Mouse (Mus musculus): ENCODE data around the gene Krtap13-1. TPM values are rescaled to one million over a fixed set of nuclear protein-coding genes. Genes with fewer than 3 reads are reported as not detected.

Krtap13-1 gene
- polyA plus RNA-seq (2014; fragmentation: Nextera tagmentation; extraction: Ambion mirVana) = not detected in 2 replicates

- 79% methylated on average over 4 of the region's 4 CpGs for WGBS
- Histone ChIP-seq H3K4me3 (replicated peaks; ENCODE audit: low read length) (no peak within 1 kb of the TSS), H3K9me3 (ENCODE audit: control insufficient read depth, low read length) (no peaks in the 10 kb centered on the region), H3K4me1 (replicated peaks; ENCODE audit: control insufficient read depth, insufficient read depth, low read length) (no peaks in the 10 kb centered on the region), H3K4me2 (replicated peaks) (no peak within 1 kb of the TSS), H3K27ac (no peak within 1 kb of the TSS), H3K27me3 (ENCODE audit: control insufficient read depth, insufficient read depth, low read length) (no peaks in the 10 kb centered on the region), H3K36me3 (replicated peaks; ENCODE audit: control insufficient read depth, insufficient read depth) (no peaks in the 10 kb centered on the region), H3K9ac (no peak within 1 kb of the TSS)
- DNase-seq (ENCODE audit: low spot score) = no peak
- peak; percentile 31; the same call in 1 of the 2 replicates for ATAC-seq (ENCODE audit: low FRiP score)
Observed at GRCm38 (mm10) chr16:88728812-88729275, at the start of gene Krtap13-1. TSS of gene Krtap13-1 (plus strand) at chr16:88728862.

GRCm38 (mm10) chr16:88679099-88679498, 49.6 kb upstream of the Krtap13-1 start:
- H3K36me3 ChIP-seq (replicated peaks; ENCODE audit: control insufficient read depth, insufficient read depth) = no peaks in the 10 kb centered on the region
- 89% methylated on average over 6 of the region's 6 CpGs for WGBS
- DNase-seq (ENCODE audit: low spot score) = no peak

GRCm38 (mm10) chr16:88681282-88681681, 47.4 kb upstream of the Krtap13-1 start:
- Histone ChIP-seq H3K27me3 (ENCODE audit: control insufficient read depth, insufficient read depth, low read length) (no peaks in the 10 kb centered on the region), H3K4me3 (replicated peaks; ENCODE audit: low read length) (no peak overlapping the region), H3K9ac (no peak overlapping the region), H3K4me1 (replicated peaks; ENCODE audit: control insufficient read depth, insufficient read depth, low read length) (no peaks in the 10 kb centered on the region), H3K27ac (no peak overlapping the region), H3K9me3 (ENCODE audit: control insufficient read depth, low read length) (no peaks in the 10 kb centered on the region), H3K36me3 (replicated peaks; ENCODE audit: control insufficient read depth, insufficient read depth) (no peaks in the 10 kb centered on the region), H3K4me2 (replicated peaks) (no peak overlapping the region)
- ATAC-seq (ENCODE audit: low FRiP score) (peak; percentile 8; the same call in 1 of the 2 replicates), DNase-seq (ENCODE audit: low spot score) (no peak)
- 36% methylated on average over 2 of the region's 2 CpGs for WGBS

More at GRCm38 (mm10) chr16:88679099-88679498, 49.6 kb upstream of the Krtap13-1 start:
- H3K27me3 ChIP-seq (ENCODE audit: control insufficient read depth, insufficient read depth, low read length) = no peaks in the 10 kb centered on the region
- H3K4me1 ChIP-seq (replicated peaks; ENCODE audit: control insufficient read depth, insufficient read depth, low read length) = no peaks in the 10 kb centered on the region
- H3K9ac ChIP-seq = no peak overlapping the region
- H3K9me3 ChIP-seq (ENCODE audit: control insufficient read depth, low read length) = no peaks in the 10 kb centered on the region
- no peak for ATAC-seq (ENCODE audit: low FRiP score)
- H3K4me3 ChIP-seq (replicated peaks; ENCODE audit: low read length) = no peak overlapping the region
- H3K27ac ChIP-seq = no peak overlapping the region
- no peak overlapping the region for H3K4me2 ChIP-seq (replicated peaks)

- 80% methylated on average over 4 of the region's 4 CpGs for WGBS
- Histone ChIP-seq H3K9ac (no peak overlapping the region), H3K4me2 (replicated peaks) (no peak overlapping the region), H3K36me3 (replicated peaks; ENCODE audit: control insufficient read depth, insufficient read depth) (no peaks in the 10 kb centered on the region), H3K27me3 (ENCODE audit: control insufficient read depth, insufficient read depth, low read length) (no peaks in the 10 kb centered on the region), H3K27ac (no peak overlapping the region), H3K4me1 (replicated peaks; ENCODE audit: control insufficient read depth, insufficient read depth, low read length) (no peaks in the 10 kb centered on the region), H3K4me3 (replicated peaks; ENCODE audit: low read length) (no peak overlapping the region), H3K9me3 (ENCODE audit: control insufficient read depth, low read length) (no peaks in the 10 kb centered on the region)
- DNase-seq (ENCODE audit: low spot score) (no peak), ATAC-seq (ENCODE audit: low FRiP score) (no peak)
Observed at GRCm38 (mm10) chr16:88696256-88696655, 32.4 kb upstream of the Krtap13-1 start.

GRCm38 (mm10) chr16:88701072-88701864, 27.4 kb upstream of the Krtap13-1 start:
- no peak overlapping the region for H3K4me2 ChIP-seq (replicated peaks)
- H3K4me1 ChIP-seq (replicated peaks; ENCODE audit: control insufficient read depth, insufficient read depth, low read length) = no peaks in the 10 kb centered on the region
- H3K9ac ChIP-seq = no peak overlapping the region
- no peaks in the 10 kb centered on the region for H3K27me3 ChIP-seq (ENCODE audit: control insufficient read depth, insufficient read depth, low read length)
- no peak overlapping the region for H3K4me3 ChIP-seq (replicated peaks; ENCODE audit: low read length)
- H3K27ac ChIP-seq = no peak overlapping the region
- ATAC-seq (ENCODE audit: low FRiP score) (no peak), DNase-seq (ENCODE audit: low spot score) (no peak)
- WGBS = 59% methylated on average over 4 of the region's 4 CpGs
- no peaks in the 10 kb centered on the region for H3K9me3 ChIP-seq (ENCODE audit: control insufficient read depth, low read length)
- no peaks in the 10 kb centered on the region for H3K36me3 ChIP-seq (replicated peaks; ENCODE audit: control insufficient read depth, insufficient read depth)

- Histone ChIP-seq H3K27me3 (ENCODE audit: control insufficient read depth, insufficient read depth, low read length) (no peaks in the 10 kb centered on the region), H3K36me3 (replicated peaks; ENCODE audit: control insufficient read depth, insufficient read depth) (no peaks in the 10 kb centered on the region), H3K9ac (no peak within 1 kb of the TSS), H3K9me3 (ENCODE audit: control insufficient read depth, low read length) (no peaks in the 10 kb centered on the region), H3K27ac (no peak within 1 kb of the TSS), H3K4me3 (replicated peaks; ENCODE audit: low read length) (no peak within 1 kb of the TSS), H3K4me1 (replicated peaks; ENCODE audit: control insufficient read depth, insufficient read depth, low read length) (no peaks in the 10 kb centered on the region), H3K4me2 (replicated peaks) (no peak within 1 kb of the TSS)
- no peak for DNase-seq (ENCODE audit: low spot score)
- WGBS = 88% methylated on average over 10 of the region's 10 CpGs
- no peak for ATAC-seq (ENCODE audit: low FRiP score)
Observed at GRCm38 (mm10) chr16:88707496-88708012, 21.1 kb upstream of the Krtap13-1 start, which contains the start of gene 2310061N02Rik. TSS of gene 2310061N02Rik (minus strand) at chr16:88707962.

GRCm38 (mm10) chr16:88710757-88711156, 17.9 kb upstream of the Krtap13-1 start:
- H3K36me3 ChIP-seq (replicated peaks; ENCODE audit: control insufficient read depth, insufficient read depth) = no peaks in the 10 kb centered on the region
- DNase-seq (ENCODE audit: low spot score) (no peak), ATAC-seq (ENCODE audit: low FRiP score) (no peak)
- H3K4me3 ChIP-seq (replicated peaks; ENCODE audit: low read length) = no peak overlapping the region
- no peak overlapping the region for H3K4me2 ChIP-seq (replicated peaks)
- whole genome bisulfite sequencing = 79% methylated on average over 4 of the region's 4 CpGs
- H3K9ac ChIP-seq = no peak overlapping the region
- no peaks in the 10 kb centered on the region for H3K4me1 ChIP-seq (replicated peaks; ENCODE audit: control insufficient read depth, insufficient read depth, low read length)
- no peak overlapping the region for H3K27ac ChIP-seq
- no peaks in the 10 kb centered on the region for H3K27me3 ChIP-seq (ENCODE audit: control insufficient read depth, insufficient read depth, low read length)
- H3K9me3 ChIP-seq (ENCODE audit: control insufficient read depth, low read length) = no peaks in the 10 kb centered on the region

GRCm38 (mm10) chr16:88711245-88711644, 17.4 kb upstream of the Krtap13-1 start:
- WGBS = 79% methylated on average over 6 of the region's 6 CpGs
- no peak for ATAC-seq (ENCODE audit: low FRiP score)
- no peaks in the 10 kb centered on the region for H3K27me3 ChIP-seq (ENCODE audit: control insufficient read depth, insufficient read depth, low read length)

GRCm38 (mm10) chr16:88716549-88716948, 12.1 kb upstream of the Krtap13-1 start:
- no peak overlapping the region for H3K9ac ChIP-seq
- ATAC-seq (ENCODE audit: low FRiP score) = no peak

More at GRCm38 (mm10) chr16:88711245-88711644, 17.4 kb upstream of the Krtap13-1 start:
- Histone ChIP-seq H3K27ac (no peak overlapping the region), H3K9me3 (ENCODE audit: control insufficient read depth, low read length) (no peaks in the 10 kb centered on the region), H3K4me2 (replicated peaks) (no peak overlapping the region), H3K36me3 (replicated peaks; ENCODE audit: control insufficient read depth, insufficient read depth) (no peaks in the 10 kb centered on the region), H3K4me1 (replicated peaks; ENCODE audit: control insufficient read depth, insufficient read depth, low read length) (no peaks in the 10 kb centered on the region), H3K9ac (no peak overlapping the region), H3K4me3 (replicated peaks; ENCODE audit: low read length) (no peak overlapping the region)
- no peak for DNase-seq (ENCODE audit: low spot score)

More at GRCm38 (mm10) chr16:88716549-88716948, 12.1 kb upstream of the Krtap13-1 start:
- H3K9me3 ChIP-seq (ENCODE audit: control insufficient read depth, low read length) = no peaks in the 10 kb centered on the region
- no peak overlapping the region for H3K27ac ChIP-seq
- no peak overlapping the region for H3K4me2 ChIP-seq (replicated peaks)
- H3K36me3 ChIP-seq (replicated peaks; ENCODE audit: control insufficient read depth, insufficient read depth) = no peaks in the 10 kb centered on the region
- no peak overlapping the region for H3K4me3 ChIP-seq (replicated peaks; ENCODE audit: low read length)
- DNase-seq (ENCODE audit: low spot score) = no peak
- no peaks in the 10 kb centered on the region for H3K4me1 ChIP-seq (replicated peaks; ENCODE audit: control insufficient read depth, insufficient read depth, low read length)
- H3K27me3 ChIP-seq (ENCODE audit: control insufficient read depth, insufficient read depth, low read length) = no peaks in the 10 kb centered on the region

Data from hindbrain, embryonic 14.5 days (tissue).